Mouse (Mus musculus): ENCODE data around the gene Snap23. TPM values are rescaled to one million over a fixed set of nuclear protein-coding genes. Genes with fewer than 3 reads are reported as not detected.
"Not testable (repeated sequence)": the region's sequence is repeated elsewhere in the genome, so short reads cannot be mapped to it uniquely, and the experiment has no call there.

Snap23 gene
- polyA plus RNA-seq, 1 experiment from 2014 or later: 52.2 TPM

GRCm38 (mm10) chr2:120565363-120565762 lies 2.1 kb upstream of the Snap23 start:
- Histone ChIP-seq H3K4me3 (ENCODE audit: control insufficient read depth in 1 of 2, insufficient read depth in 1 of 2, low read depth in 1 of 2, low read length in 2 of 2) (no peak overlapping the region), H3K4me2 (ENCODE audit: low read length) (no peak overlapping the region), H3K27me3 (ENCODE audit: control insufficient read depth, insufficient read depth, low read length) (no peaks in the 10 kb centered on the region), H3K4me1 (ENCODE audit: control insufficient read depth in 2 of 2, insufficient read depth in 2 of 2, low read length in 2 of 2) (peaks cover 0 to 13% of the 10 kb centered on the region in 2 experiments; a peak in 2 of 4 replicates), H3K9me3 (ENCODE audit: control insufficient read depth, low read length) (no peaks in the 10 kb centered on the region), H3K27ac (replicated peaks in 1 of 2; ENCODE audit: control insufficient read depth in 1 of 2, insufficient read depth in 1 of 2, low read depth in 2 of 2, low read length in 2 of 2) (no peak overlapping the region), H3K36me3 (ENCODE audit: control insufficient read depth, insufficient read depth, low read length) (0 out of 2 replicates have a peak, but pooled peaks cover 6% of the 10 kb centered on the region), H3K9ac (ENCODE audit: low read length) (no peak overlapping the region)
- ATAC-seq (ENCODE audit: insufficient number of reproducible peaks, insufficient read depth, low FRiP score, low read depth): no peak
- WGBS: 65% methylated on average over 2 of the region's 2 CpGs

- H3K9me3 ChIP-seq (ENCODE audit: control insufficient read depth, low read length): no peaks in the 10 kb centered on the region
- peak overlapping the region; percentile 80 for H3K9ac ChIP-seq (ENCODE audit: low read length)
- ATAC-seq (ENCODE audit: insufficient number of reproducible peaks, insufficient read depth, low FRiP score, low read depth): peak; percentile 57
- H3K4me1 ChIP-seq (ENCODE audit: control insufficient read depth in 2 of 2, insufficient read depth in 2 of 2, low read length in 2 of 2): peaks cover 0 to 8% of the 10 kb centered on the region in 2 experiments; a peak in 2 of 4 replicates
- H3K27ac ChIP-seq (replicated peaks in 1 of 2; ENCODE audit: control insufficient read depth in 1 of 2, insufficient read depth in 1 of 2, low read depth in 2 of 2, low read length in 2 of 2): peak overlapping the region; percentile 86 to 89
- H3K4me3 ChIP-seq (ENCODE audit: control insufficient read depth in 1 of 2, insufficient read depth in 1 of 2, low read depth in 1 of 2, low read length in 2 of 2): peak overlapping the region; percentile 68 to 74
- peaks cover 12% of the 10 kb centered on the region for H3K36me3 ChIP-seq (ENCODE audit: control insufficient read depth, insufficient read depth, low read length)
- H3K4me2 ChIP-seq (ENCODE audit: low read length): peak overlapping the region; percentile 64
- under 1% methylated on average over 21 of the region's 22 CpGs for WGBS
- no peaks in the 10 kb centered on the region for H3K27me3 ChIP-seq (ENCODE audit: control insufficient read depth, insufficient read depth, low read length)
Observed at GRCm38 (mm10) chr2:120567798-120568320, 388 bp downstream of the Snap23 start.

- WGBS: 89% methylated on average over 3 of the region's 3 CpGs
- no peak for ATAC-seq (ENCODE audit: insufficient number of reproducible peaks, insufficient read depth, low FRiP score, low read depth)
- H3K4me2 ChIP-seq (ENCODE audit: low read length): no peak overlapping the region
- H3K27me3 ChIP-seq (ENCODE audit: control insufficient read depth, insufficient read depth, low read length): no peaks in the 10 kb centered on the region
- peaks cover 0 to 8% of the 10 kb centered on the region in 2 experiments; a peak in 2 of 4 replicates for H3K4me1 ChIP-seq (ENCODE audit: control insufficient read depth in 2 of 2, insufficient read depth in 2 of 2, low read length in 2 of 2)
- no peak overlapping the region for H3K27ac ChIP-seq (replicated peaks in 1 of 2; ENCODE audit: control insufficient read depth in 1 of 2, insufficient read depth in 1 of 2, low read depth in 2 of 2, low read length in 2 of 2)
- peaks cover 12% of the 10 kb centered on the region for H3K36me3 ChIP-seq (ENCODE audit: control insufficient read depth, insufficient read depth, low read length)
- no peak overlapping the region for H3K4me3 ChIP-seq (ENCODE audit: control insufficient read depth in 1 of 2, insufficient read depth in 1 of 2, low read depth in 1 of 2, low read length in 2 of 2)
- H3K9me3 ChIP-seq (ENCODE audit: control insufficient read depth, low read length): no peaks in the 10 kb centered on the region
- H3K9ac ChIP-seq (ENCODE audit: low read length): no peak overlapping the region
Observed at GRCm38 (mm10) chr2:120571081-120571480, 3.6 kb downstream of the Snap23 start.

- not testable (repeated sequence) for ATAC-seq (ENCODE audit: insufficient number of reproducible peaks, insufficient read depth, low FRiP score, low read depth); H3K27me3 ChIP-seq (ENCODE audit: control insufficient read depth, insufficient read depth, low read length)
- WGBS: 86% methylated on average over 3 of the region's 3 CpGs
Observed at GRCm38 (mm10) chr2:120572161-120572560, 4.7 kb downstream of the Snap23 start.

GRCm38 (mm10) chr2:120575121-120575520 lies 7.7 kb downstream of the Snap23 start:
- no peak for ATAC-seq (ENCODE audit: insufficient number of reproducible peaks, insufficient read depth, low FRiP score, low read depth)
- Histone ChIP-seq H3K27ac (replicated peaks in 1 of 2; ENCODE audit: control insufficient read depth in 1 of 2, insufficient read depth in 1 of 2, low read depth in 2 of 2, low read length in 2 of 2) (no peak overlapping the region), H3K9me3 (ENCODE audit: control insufficient read depth, low read length) (no peaks in the 10 kb centered on the region), H3K9ac (ENCODE audit: low read length) (no peak overlapping the region), H3K4me2 (ENCODE audit: low read length) (no peak overlapping the region), H3K27me3 (ENCODE audit: control insufficient read depth, insufficient read depth, low read length) (no peaks in the 10 kb centered on the region), H3K4me3 (ENCODE audit: control insufficient read depth in 1 of 2, insufficient read depth in 1 of 2, low read depth in 1 of 2, low read length in 2 of 2) (no peak overlapping the region), H3K4me1 (ENCODE audit: control insufficient read depth in 2 of 2, insufficient read depth in 2 of 2, low read length in 2 of 2) (no peaks in the 10 kb centered on the region; a peak in 1 of 4 replicates), H3K36me3 (ENCODE audit: control insufficient read depth, insufficient read depth, low read length) (peaks cover 12% of the 10 kb centered on the region)
- 87% methylated on average over 3 of the region's 3 CpGs for WGBS

More at GRCm38 (mm10) chr2:120572161-120572560, 4.7 kb downstream of the Snap23 start:
- H3K9ac ChIP-seq (ENCODE audit: low read length); H3K4me2 ChIP-seq (ENCODE audit: low read length); H3K4me3 ChIP-seq (ENCODE audit: control insufficient read depth in 1 of 2, insufficient read depth in 1 of 2, low read depth in 1 of 2, low read length in 2 of 2); H3K27ac ChIP-seq (replicated peaks in 1 of 2; ENCODE audit: control insufficient read depth in 1 of 2, insufficient read depth in 1 of 2, low read depth in 2 of 2, low read length in 2 of 2); H3K4me1 ChIP-seq (ENCODE audit: control insufficient read depth in 2 of 2, insufficient read depth in 2 of 2, low read length in 2 of 2); H3K9me3 ChIP-seq (ENCODE audit: control insufficient read depth, low read length): not testable (repeated sequence)
- peaks cover 12% of the 10 kb centered on the region for H3K36me3 ChIP-seq (ENCODE audit: control insufficient read depth, insufficient read depth, low read length)

- H3K9me3 ChIP-seq (ENCODE audit: control insufficient read depth, low read length): no peaks in the 10 kb centered on the region
- no peak overlapping the region for H3K27ac ChIP-seq (replicated peaks in 1 of 2; ENCODE audit: control insufficient read depth in 1 of 2, insufficient read depth in 1 of 2, low read depth in 2 of 2, low read length in 2 of 2)
- no peak overlapping the region for H3K4me3 ChIP-seq (ENCODE audit: control insufficient read depth in 1 of 2, insufficient read depth in 1 of 2, low read depth in 1 of 2, low read length in 2 of 2)
- H3K9ac ChIP-seq (ENCODE audit: low read length): no peak overlapping the region
- H3K4me1 ChIP-seq (ENCODE audit: control insufficient read depth in 2 of 2, insufficient read depth in 2 of 2, low read length in 2 of 2): no peaks in the 10 kb centered on the region; a peak in 1 of 4 replicates
- ATAC-seq (ENCODE audit: insufficient number of reproducible peaks, insufficient read depth, low FRiP score, low read depth): no peak
- WGBS: 79% methylated on average over 2 of the region's 2 CpGs
- no peaks in the 10 kb centered on the region for H3K27me3 ChIP-seq (ENCODE audit: control insufficient read depth, insufficient read depth, low read length)
- H3K4me2 ChIP-seq (ENCODE audit: low read length): no peak overlapping the region
- H3K36me3 ChIP-seq (ENCODE audit: control insufficient read depth, insufficient read depth, low read length): peaks cover 12% of the 10 kb centered on the region
Observed at GRCm38 (mm10) chr2:120575978-120576377, 8.5 kb downstream of the Snap23 start.

- H3K4me1 ChIP-seq (ENCODE audit: control insufficient read depth in 2 of 2, insufficient read depth in 2 of 2, low read length in 2 of 2): no peaks in the 10 kb centered on the region; a peak in 1 of 4 replicates
- WGBS: 68% methylated on average over 4 of the region's 4 CpGs
- H3K4me2 ChIP-seq (ENCODE audit: low read length): no peak overlapping the region
- no peak for ATAC-seq (ENCODE audit: insufficient number of reproducible peaks, insufficient read depth, low FRiP score, low read depth)
- no peak overlapping the region for H3K27ac ChIP-seq (replicated peaks in 1 of 2; ENCODE audit: control insufficient read depth in 1 of 2, insufficient read depth in 1 of 2, low read depth in 2 of 2, low read length in 2 of 2)
- no peak overlapping the region for H3K4me3 ChIP-seq (ENCODE audit: control insufficient read depth in 1 of 2, insufficient read depth in 1 of 2, low read depth in 1 of 2, low read length in 2 of 2)
- H3K9ac ChIP-seq (ENCODE audit: low read length): no peak overlapping the region
- H3K9me3 ChIP-seq (ENCODE audit: control insufficient read depth, low read length): no peaks in the 10 kb centered on the region
- no peaks in the 10 kb centered on the region for H3K27me3 ChIP-seq (ENCODE audit: control insufficient read depth, insufficient read depth, low read length)
- H3K36me3 ChIP-seq (ENCODE audit: control insufficient read depth, insufficient read depth, low read length): peaks cover 2% of the 10 kb centered on the region; the same call in 1 of the 2 replicates
Observed at GRCm38 (mm10) chr2:120577799-120578198, 10.3 kb downstream of the Snap23 start.

GRCm38 (mm10) chr2:120578286-120578685 lies 10.8 kb downstream of the Snap23 start:
- no peaks in the 10 kb centered on the region for H3K9me3 ChIP-seq (ENCODE audit: control insufficient read depth, low read length)
- 70% methylated on average over 5 of the region's 5 CpGs for WGBS
- H3K4me1 ChIP-seq (ENCODE audit: control insufficient read depth in 2 of 2, insufficient read depth in 2 of 2, low read length in 2 of 2): no peaks in the 10 kb centered on the region; a peak in 1 of 4 replicates
- H3K36me3 ChIP-seq (ENCODE audit: control insufficient read depth, insufficient read depth, low read length): peaks cover 2% of the 10 kb centered on the region; the same call in 1 of the 2 replicates
- no peak overlapping the region for H3K27ac ChIP-seq (replicated peaks in 1 of 2; ENCODE audit: control insufficient read depth in 1 of 2, insufficient read depth in 1 of 2, low read depth in 2 of 2, low read length in 2 of 2)
- no peak for ATAC-seq (ENCODE audit: insufficient number of reproducible peaks, insufficient read depth, low FRiP score, low read depth)
- H3K4me2 ChIP-seq (ENCODE audit: low read length): no peak overlapping the region
- H3K27me3 ChIP-seq (ENCODE audit: control insufficient read depth, insufficient read depth, low read length): no peaks in the 10 kb centered on the region
- H3K9ac ChIP-seq (ENCODE audit: low read length): no peak overlapping the region
- H3K4me3 ChIP-seq (ENCODE audit: control insufficient read depth in 1 of 2, insufficient read depth in 1 of 2, low read depth in 1 of 2, low read length in 2 of 2): no peak overlapping the region
